ENCODE assay signal across 8 mouse cellular contexts in the genomic region with DNA sequence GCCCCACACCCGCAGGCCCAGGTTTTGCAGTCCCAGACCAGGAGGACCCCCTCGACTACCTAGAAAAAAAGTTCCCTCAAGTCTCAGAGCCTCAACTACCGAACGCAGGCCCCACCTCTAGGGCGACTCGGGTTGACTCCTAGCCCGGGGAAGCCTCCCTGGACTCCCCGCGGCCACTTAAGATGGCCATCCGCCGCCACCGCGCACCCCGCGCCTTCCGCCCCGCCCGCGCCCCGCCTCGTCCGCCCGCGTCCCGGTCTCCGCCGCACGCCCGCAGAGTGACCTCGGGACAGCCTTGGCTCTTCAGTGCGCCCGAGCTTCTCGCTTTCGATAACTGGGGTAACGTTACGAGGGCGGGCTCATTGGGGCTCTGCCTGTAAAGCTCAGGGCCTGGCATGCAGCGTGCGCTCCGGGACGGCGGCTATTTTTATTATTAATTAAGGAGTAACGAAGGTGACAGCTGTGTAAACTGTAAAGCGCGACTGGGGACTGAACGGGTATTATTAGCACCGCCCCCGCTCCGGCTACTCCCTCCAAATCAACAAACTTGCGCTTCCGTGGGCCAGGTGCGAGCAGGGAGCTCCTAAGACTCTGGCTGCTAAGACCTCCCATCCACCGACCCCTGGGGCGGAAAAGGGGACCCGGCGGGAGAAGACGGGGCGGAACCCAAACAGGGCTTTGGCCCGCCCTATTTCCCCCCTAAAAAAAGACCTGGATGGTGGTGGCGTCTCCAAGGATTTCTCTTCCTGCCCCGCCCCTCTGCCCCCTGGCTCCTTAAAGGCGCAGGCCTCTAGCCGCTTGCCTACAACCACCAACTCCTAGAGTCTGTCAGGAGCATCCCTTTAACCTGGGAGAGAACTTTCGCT. TPM values are rescaled to one million over a fixed set of nuclear protein-coding genes. Genes with fewer than 3 reads are reported as not detected.
DNase-seq lines count a peak whose midpoint lies in the region; ATAC-seq and TF ChIP-seq lines count a peak whose summit lies in the region.

Gene Inppl1, minus strand, starts transcription at position 624 of the 866 bp plus-strand sequence.

- H3K4me2 ChIP-seq in lung, embryonic 15.5 days, result peak within 1 kb of the TSS; percentile 73

- H3K79me2 ChIP-seq in MEL (ENCODE audit: control insufficient read depth, insufficient read depth, low read length, poor library complexity), result peaks cover 3% of the 10 kb centered on the region; the same call in 1 of the 2 replicates

- ATAC-seq in lung, embryonic 15.5 days (ENCODE audit: borderline replicate concordance, extremely low read depth, low FRiP score, low TSS enrichment), result peak; percentile 90

- peak within 1 kb of the TSS; percentile 51 for H3K27ac ChIP-seq in MEL (ENCODE audit: control insufficient read depth, low read depth, low read length)
- H3K27ac ChIP-seq in lung, embryonic 15.5 days, result peak within 1 kb of the TSS; percentile 98

- DNase-seq in MEL (ENCODE audit: low read depth, low spot score), result peak; percentile 86
- DNase-seq in cerebellum, adult 18-20 months, result peak; percentile 89 to 94
- peak; percentile 87 for DNase-seq in forelimb bud, embryonic 11.5 days (ENCODE audit: low read depth, low spot score)
- DNase-seq in heart, postnatal 4 days, result peak; percentile 88
- peak; percentile 64 to 69 for DNase-seq in layer of hippocampus, adult 8-10 months (ENCODE audit: low spot score in 2 of 2)
- peak; percentile 66 for DNase-seq in ovary, postnatal 10 days (ENCODE audit: low spot score)
- DNase-seq in thymus, postnatal 36 days, result peak; percentile 18 to 23

- no peaks in the 10 kb centered on the region for H3K9me3 ChIP-seq in MEL (replicated peaks; ENCODE audit: insufficient read depth, low read length)
- H3K9me3 ChIP-seq in lung, embryonic 15.5 days, result no peaks in the 10 kb centered on the region

- peak in 1 of 2 experiments; percentile 49; a peak in 2 of 4 replicates for TF ChIP-seq POLR2A in MEL (IDR thresholded peaks at IDR 0.05; ENCODE audit: control insufficient read depth in 1 of 2, insufficient read depth in 1 of 2, low read depth in 1 of 2, low read length in 2 of 2, poor library complexity in 1 of 2)

- TF ChIP-seq CTCF in MEL (IDR thresholded peaks at IDR 0.05 in 2 of 3, conservative IDR thresholded peaks at IDR 0.05 in 1 of 3; ENCODE audit: control insufficient read depth in 1 of 3, insufficient read depth in 1 of 3, low read depth in 2 of 3, low read length in 3 of 3, poor library complexity in 1 of 3, severe bottlenecking in 1 of 3), result no peak

- H3K4me1 ChIP-seq in MEL (ENCODE audit: control insufficient read depth in 1 of 2, insufficient read depth in 2 of 2, low read length in 2 of 2), result 0 out of 4 replicates have a peak, but pooled peaks cover 0 to 5% of the 10 kb centered on the region in 2 experiments
- peaks cover 31% of the 10 kb centered on the region for H3K4me1 ChIP-seq in lung, embryonic 15.5 days

- under 1% methylated on average over 64 of the region's 64 CpGs for WGBS in lung, embryonic 15.5 days

- TF ChIP-seq RAD21 in MEL (IDR thresholded peaks at IDR 0.05; ENCODE audit: low read depth, low read length), result no peak

- H3K27me3 ChIP-seq in MEL (ENCODE audit: control insufficient read depth in 1 of 2, insufficient read depth in 2 of 2, low read length in 2 of 2), result no peaks in the 10 kb centered on the region
- no peaks in the 10 kb centered on the region for H3K27me3 ChIP-seq in lung, embryonic 15.5 days

- H3K4me3 ChIP-seq in MEL (ENCODE audit: control insufficient read depth in 1 of 2, insufficient read depth in 1 of 2, low read depth in 2 of 2, low read length in 2 of 2), result peak within 1 kb of the TSS; percentile 69 to 100
- H3K4me3 ChIP-seq in lung, embryonic 15.5 days, result peak within 1 kb of the TSS; percentile 82

- no peak for TF ChIP-seq EP300 in MEL (IDR thresholded peaks at IDR 0.05; ENCODE audit: low read depth in 1 of 2, low read length in 2 of 2)

- peak within 1 kb of the TSS; percentile 81 for H3K9ac ChIP-seq in MEL (ENCODE audit: control insufficient read depth, low read depth, low read length, poor library complexity, severe bottlenecking)
- peak within 1 kb of the TSS; percentile 92 for H3K9ac ChIP-seq in lung, embryonic 15.5 days

- no peaks in the 10 kb centered on the region for H3K36me3 ChIP-seq in MEL (ENCODE audit: control insufficient read depth in 1 of 2, insufficient read depth in 2 of 2, low read length in 2 of 2)
- peaks cover 10% of the 10 kb centered on the region; the same call in 1 of the 2 replicates for H3K36me3 ChIP-seq in lung, embryonic 15.5 days

TF ChIP-seq in MEL, 35 proteins besides CTCF, POLR2A, EP300 and RAD21:
- TF ChIP-seq MAZ (IDR thresholded peaks at IDR 0.05; ENCODE audit: low read depth, low read length) (peak; percentile 93), ELF1 (IDR thresholded peaks at IDR 0.05; ENCODE audit: low read depth, low read length) (peak; percentile 64), MXI1 (IDR thresholded peaks at IDR 0.05; ENCODE audit: low read depth, low read length) (peak; percentile 68), NELFE (IDR thresholded peaks at IDR 0.05; ENCODE audit: low read depth, low read length) (no peak), SIN3A (IDR thresholded peaks at IDR 0.05; ENCODE audit: low read length) (peak; percentile 90), HCFC1 (IDR thresholded peaks at IDR 0.05; ENCODE audit: low read depth, low read length) (peak; percentile 76)
TF ChIP-seq in MEL: peak in this region for 5.

RNA-seq across cellular contexts. Expression of gene Inppl1, which starts in this region (rescaled TPM):
- total RNA-seq in MEL (2012; rRNA removed), result 9.5 and 11.7 TPM in 2 replicates
- 10 to 100 TPM in 1 of 2 experiments, not detected in 1; 31.3 TPM for polyA plus RNA-seq in MEL (2012; ENCODE audit: insufficient read depth in 1 of 2, insufficient read length in 2 of 2, low read depth in 1 of 2, low replicate concordance in 2 of 2, missing spikeins in 1 of 2)
- total RNA-seq in heart, postnatal 4 days (2021), result 100 to 1,000 TPM; 139 to 141 TPM
- total RNA-seq in layer of hippocampus, adult 8-10 months (2022), result 10 to 100 TPM; 29.1 to 38.3 (median 32.4) TPM
- 54.7 and 61.7 TPM in 2 replicates for polyA plus RNA-seq in lung, embryonic 15.5 days (2015; fragmentation: Nextera tagmentation; extraction: Ambion mirVana)

Comparison
In these comparisons a context has a peak if more than half of its experiments do, and no peak if none do; other contexts are left out.
1. Peak in every context shown above with its lines: DNase-seq, ATAC-seq, H3K4me3 ChIP-seq and H3K27ac ChIP-seq.
2. DNase-seq: peak in every context shown above with its lines; median percentile 92 in cerebellum, adult 18-20 months; 88 in heart, postnatal 4 days; 87 in forelimb bud, embryonic 11.5 days; 86 in MEL; 66 in layer of hippocampus, adult 8-10 months; 66 in ovary, postnatal 10 days; 20 in thymus, postnatal 36 days.